Mouse (Mus musculus): ENCODE data around the gene Mcm3ap.

Mcm3ap gene

GRCm38 (mm10) chr10:76468203-76469162 is at the start of gene Mcm3ap, which contains the start of gene Ybey:
Gene Mcm3ap (plus strand): TSS chr10:76468927.
Gene Ybey (minus strand): TSS chr10:76469114.
- CTCF ChIA-PET: no interaction called here

- CTCF ChIA-PET: interaction anchor here (0.6 kb wide), 1 partner anchor 319 kb away, joined by 4 read pairs; no protein-coding TSS in a partner anchor
Measured at GRCm38 (mm10) chr10:76425674-76426073, 43.1 kb upstream of the Mcm3ap start.

- CTCF ChIA-PET: no interaction called here
Measured at GRCm38 (mm10) chr10:76433925-76434324, 34.8 kb upstream of the Mcm3ap start.

GRCm38 (mm10) chr10:76439107-76439890 is 29.4 kb upstream of the Mcm3ap start:
- CTCF ChIA-PET: no interaction called here

- CTCF ChIA-PET: interaction anchor here (0.6 kb wide), 1 partner anchor 368 kb away, joined by 4 read pairs; no protein-coding TSS in a partner anchor
Measured at GRCm38 (mm10) chr10:76440281-76440680, 28.4 kb upstream of the Mcm3ap start, which contains the start of gene AC141477.1. Gene AC141477.1 (minus strand): TSS chr10:76440444.

GRCm38 (mm10) chr10:76442178-76443088 is 26.3 kb upstream of the Mcm3ap start, which contains the start of gene Pcnt:
Gene Pcnt (minus strand): TSS chr10:76442786.
- CTCF ChIA-PET: interaction anchor here (0.6 to 0.7 kb wide), 2 partner anchors 57 to 1929 kb away, joined by 3 to 5 read pairs; no protein-coding TSS in a partner anchor

- CTCF ChIA-PET: no interaction called here
Measured at GRCm38 (mm10) chr10:76445996-76446681, 22.6 kb upstream of the Mcm3ap start.

GRCm38 (mm10) chr10:76447406-76448229 is 21.1 kb upstream of the Mcm3ap start:
- CTCF ChIA-PET: no interaction called here

- CTCF ChIA-PET: no interaction called here
Measured at GRCm38 (mm10) chr10:76448851-76449250, 19.9 kb upstream of the Mcm3ap start, which contains the start of gene 2610028H24Rik. Gene 2610028H24Rik (plus strand): TSS chr10:76449081.

GRCm38 (mm10) chr10:76455289-76455688 is 13.4 kb upstream of the Mcm3ap start:
- CTCF ChIA-PET: no interaction called here

GRCm38 (mm10) chr10:76461255-76461654 is 7.5 kb upstream of the Mcm3ap start:
- CTCF ChIA-PET: no interaction called here

- CTCF ChIA-PET: no interaction called here
Measured at GRCm38 (mm10) chr10:76462312-76462711, 6.4 kb upstream of the Mcm3ap start.

GRCm38 (mm10) chr10:76462721-76463120 is 6.0 kb upstream of the Mcm3ap start:
- CTCF ChIA-PET: no interaction called here

GRCm38 (mm10) chr10:76473759-76474158 is 5.0 kb downstream of the Mcm3ap start:
- CTCF ChIA-PET: no interaction called here

- CTCF ChIA-PET: no interaction called here
Measured at GRCm38 (mm10) chr10:76480851-76481250, 12.1 kb downstream of the Mcm3ap start.

- CTCF ChIA-PET: no interaction called here
Measured at GRCm38 (mm10) chr10:76481480-76481879, 12.8 kb downstream of the Mcm3ap start.

- CTCF ChIA-PET: no interaction called here
Measured at GRCm38 (mm10) chr10:76486302-76486701, 17.6 kb downstream of the Mcm3ap start.

GRCm38 (mm10) chr10:76488265-76488664 is 19.5 kb downstream of the Mcm3ap start:
- CTCF ChIA-PET: no interaction called here

- CTCF ChIA-PET: no interaction called here
Measured at GRCm38 (mm10) chr10:76489205-76489604, 20.5 kb downstream of the Mcm3ap start.

- CTCF ChIA-PET: no interaction called here
Measured at GRCm38 (mm10) chr10:76493527-76493926, 24.8 kb downstream of the Mcm3ap start.
